Mouse (Mus musculus): Measurements from ENCODE around the gene Plac8. TPM values are rescaled to one million over a fixed set of nuclear protein-coding genes. Genes with fewer than 3 reads are reported as not detected.

Gene Plac8
- polyA plus RNA-seq, 1 experiment from 2014 or later = 1.2 TPM

GRCm38 (mm10) chr5:100595999-100596398 lies 24.0 kb upstream of the Plac8 start:
- H3K4me2 ChIP-seq (replicated peaks) = no peak overlapping the region
- H3K4me3 ChIP-seq = no peak overlapping the region
- no peaks in the 10 kb centered on the region for H3K4me1 ChIP-seq
- no peak for ATAC-seq (ENCODE audit: low FRiP score, low read depth)
- no peaks in the 10 kb centered on the region for H3K27me3 ChIP-seq
- H3K36me3 ChIP-seq = no peaks in the 10 kb centered on the region
- H3K27ac ChIP-seq (replicated peaks) = no peak overlapping the region
- H3K9ac ChIP-seq (replicated peaks) = no peak overlapping the region
- WGBS = 97% methylated on average over 6 of the region's 6 CpGs
- no peaks in the 10 kb centered on the region for H3K9me3 ChIP-seq

DNA sequence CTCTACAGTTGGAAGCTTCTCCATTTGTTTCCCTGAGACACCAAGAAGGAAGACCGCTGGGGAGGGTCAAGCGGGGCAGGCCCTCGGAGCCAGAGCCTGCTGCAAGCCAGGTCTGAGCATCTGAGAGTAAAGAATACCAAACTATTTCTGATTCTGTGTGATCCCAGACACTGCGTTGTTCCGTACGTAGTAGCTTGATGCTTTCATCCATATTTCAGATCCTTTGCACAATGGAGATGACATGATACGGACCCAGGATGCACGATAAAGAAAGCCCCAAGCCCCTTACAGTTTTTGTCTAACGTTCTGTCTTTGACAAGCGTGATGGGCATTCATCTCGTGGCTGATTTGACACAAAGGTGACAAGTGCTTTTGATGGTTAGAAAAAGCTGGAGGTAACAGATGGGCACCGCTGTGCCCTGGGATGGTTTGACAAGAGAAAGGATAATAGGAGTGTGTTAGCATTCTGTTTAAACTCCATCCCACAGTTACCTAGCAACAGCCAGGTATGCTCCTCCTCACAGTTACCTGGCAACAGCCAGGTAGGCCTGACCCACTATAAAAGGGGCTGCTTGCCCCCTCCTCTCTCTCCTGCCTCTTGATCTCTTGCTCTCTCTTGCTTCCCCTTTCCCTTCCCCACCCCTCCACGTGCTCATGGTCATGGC lies 22.9 kb upstream of the Plac8 start:
- Histone ChIP-seq H3K9ac (replicated peaks) (no peak overlapping the region), H3K27me3 (no peaks in the 10 kb centered on the region), H3K36me3 (no peaks in the 10 kb centered on the region), H3K9me3 (no peaks in the 10 kb centered on the region), H3K4me2 (replicated peaks) (no peak overlapping the region), H3K4me1 (no peaks in the 10 kb centered on the region), H3K27ac (replicated peaks) (no peak overlapping the region), H3K4me3 (no peak overlapping the region)
- 88% methylated on average over 13 of the region's 13 CpGs for WGBS
- ATAC-seq (ENCODE audit: low FRiP score, low read depth) = no peak

GRCm38 (mm10) chr5:100590505-100590904 lies 18.5 kb upstream of the Plac8 start:
- H3K4me1 ChIP-seq = no peaks in the 10 kb centered on the region
- H3K4me2 ChIP-seq (replicated peaks) = no peak overlapping the region
- no peak overlapping the region for H3K27ac ChIP-seq (replicated peaks)
- no peak for ATAC-seq (ENCODE audit: low FRiP score, low read depth)
- no peak overlapping the region for H3K4me3 ChIP-seq
- H3K27me3 ChIP-seq = no peaks in the 10 kb centered on the region
- H3K36me3 ChIP-seq = no peaks in the 10 kb centered on the region
- H3K9me3 ChIP-seq = no peaks in the 10 kb centered on the region
- WGBS = 95% methylated on average over 5 of the region's 5 CpGs
- no peak overlapping the region for H3K9ac ChIP-seq (replicated peaks)

DNA sequence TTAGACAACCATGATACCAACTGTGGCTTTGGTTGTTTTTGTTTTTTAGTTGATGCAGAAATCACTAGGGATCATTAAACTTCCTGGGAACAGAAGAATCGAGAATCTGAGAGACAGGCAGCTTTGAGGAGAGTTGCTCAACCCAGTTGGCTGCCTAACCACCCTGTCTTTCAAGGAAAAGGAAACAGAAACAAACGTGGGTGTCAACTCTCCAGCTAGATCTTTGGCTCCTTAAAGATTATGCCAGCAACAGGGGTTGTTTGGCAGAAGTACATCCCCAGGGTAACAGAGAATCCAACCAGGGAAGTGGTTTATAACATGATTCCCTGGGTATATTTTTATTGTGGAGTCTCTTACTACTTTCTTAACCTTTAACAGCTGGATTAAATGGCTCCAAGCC lies 15.6 kb upstream of the Plac8 start:
- Histone ChIP-seq H3K36me3 (no peaks in the 10 kb centered on the region), H3K4me2 (replicated peaks) (no peak overlapping the region), H3K9me3 (no peaks in the 10 kb centered on the region), H3K9ac (replicated peaks) (no peak overlapping the region), H3K27me3 (no peaks in the 10 kb centered on the region), H3K27ac (replicated peaks) (no peak overlapping the region), H3K4me1 (no peaks in the 10 kb centered on the region), H3K4me3 (no peak overlapping the region)
- ATAC-seq (ENCODE audit: low FRiP score, low read depth) = no peak
- WGBS = 47% methylated on average over 2 of the region's 2 CpGs

DNA sequence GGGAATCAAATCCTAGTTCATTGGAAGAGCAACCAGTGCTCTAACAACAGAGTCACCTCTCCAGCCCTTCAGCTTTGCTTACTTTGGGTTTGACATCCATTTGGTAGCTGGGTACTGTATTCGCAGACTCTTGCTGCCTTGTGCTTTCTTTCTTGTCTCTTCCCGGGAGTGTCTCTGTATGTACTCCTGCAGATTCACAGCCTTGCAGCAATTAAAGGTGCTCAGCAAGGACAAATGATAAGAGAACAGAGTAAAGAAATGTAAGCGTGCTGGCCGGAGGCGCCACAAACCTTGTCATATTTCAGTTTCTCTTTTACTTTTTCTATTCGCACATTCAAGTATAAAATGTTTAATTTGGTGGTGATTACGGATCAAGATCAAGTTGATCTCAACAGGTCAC lies 15.1 kb upstream of the Plac8 start:
- no peak overlapping the region for H3K4me2 ChIP-seq (replicated peaks)
- no peak overlapping the region for H3K27ac ChIP-seq (replicated peaks)
- no peaks in the 10 kb centered on the region for H3K9me3 ChIP-seq
- no peaks in the 10 kb centered on the region for H3K4me1 ChIP-seq
- no peaks in the 10 kb centered on the region for H3K27me3 ChIP-seq
- no peak overlapping the region for H3K9ac ChIP-seq (replicated peaks)
- 95% methylated on average over 7 of the region's 7 CpGs for WGBS
- no peak overlapping the region for H3K4me3 ChIP-seq
- H3K36me3 ChIP-seq = no peaks in the 10 kb centered on the region
- ATAC-seq (ENCODE audit: low FRiP score, low read depth) = no peak

- Histone ChIP-seq H3K4me2 (replicated peaks) (no peak overlapping the region), H3K4me3 (no peak overlapping the region), H3K4me1 (no peaks in the 10 kb centered on the region), H3K9ac (replicated peaks) (no peak overlapping the region), H3K9me3 (no peaks in the 10 kb centered on the region), H3K27me3 (no peaks in the 10 kb centered on the region), H3K36me3 (no peaks in the 10 kb centered on the region), H3K27ac (replicated peaks) (no peak overlapping the region)
- 91% methylated on average over 3 of the region's 3 CpGs for WGBS
- no peak for ATAC-seq (ENCODE audit: low FRiP score, low read depth)
Observed at GRCm38 (mm10) chr5:100585657-100586056, 13.6 kb upstream of the Plac8 start.

DNA sequence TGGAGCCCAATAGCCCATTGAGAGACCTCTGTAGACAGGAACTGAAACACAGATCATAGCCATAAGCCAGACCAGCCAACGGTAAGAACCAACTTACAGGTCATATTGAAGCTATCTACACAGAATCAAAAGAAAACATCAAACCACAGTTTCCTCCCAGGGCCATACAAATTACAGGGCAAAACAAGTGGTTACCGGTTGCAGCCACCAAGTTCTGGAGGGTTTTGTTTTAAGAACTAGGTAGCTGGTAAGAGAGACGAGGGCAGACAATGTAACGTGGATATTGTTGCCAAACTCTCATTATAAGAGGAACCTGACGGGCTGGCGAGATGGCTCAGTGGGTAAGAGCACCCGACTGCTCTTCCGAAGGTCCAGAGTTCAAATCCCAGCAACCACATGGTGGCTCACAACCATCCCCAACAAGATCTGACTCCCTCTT lies 13.2 kb upstream of the Plac8 start:
- Histone ChIP-seq H3K4me1 (no peaks in the 10 kb centered on the region), H3K27me3 (no peaks in the 10 kb centered on the region), H3K27ac (replicated peaks) (no peak overlapping the region), H3K36me3 (no peaks in the 10 kb centered on the region), H3K4me2 (replicated peaks) (no peak overlapping the region), H3K4me3 (no peak overlapping the region), H3K9ac (replicated peaks) (no peak overlapping the region), H3K9me3 (no peaks in the 10 kb centered on the region)
- ATAC-seq (ENCODE audit: low FRiP score, low read depth) = no peak
- WGBS = 92% methylated on average over 8 of the region's 8 CpGs

DNA sequence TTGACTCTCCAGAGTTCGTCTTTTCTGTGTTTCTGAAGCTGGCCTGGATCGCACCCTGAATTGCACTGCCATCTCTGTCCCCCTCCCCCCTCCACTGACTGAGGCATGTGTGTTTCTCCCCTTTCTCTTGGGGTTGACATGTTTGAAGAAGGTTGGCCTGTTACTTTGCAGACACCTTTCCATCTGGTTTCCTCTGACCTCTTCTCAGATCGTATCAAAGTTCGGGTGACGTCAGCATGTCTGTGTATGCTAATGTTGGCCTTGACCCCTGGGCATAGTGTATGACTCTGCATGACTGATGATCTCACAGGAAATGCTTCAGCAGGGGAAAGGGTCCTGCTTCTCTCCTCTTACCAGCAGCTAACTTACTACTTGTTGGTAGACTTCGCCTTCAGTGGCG lies 11.0 kb upstream of the Plac8 start:
- 91% methylated on average over 7 of the region's 7 CpGs for WGBS
- Histone ChIP-seq H3K36me3 (no peaks in the 10 kb centered on the region), H3K4me1 (no peaks in the 10 kb centered on the region), H3K9ac (replicated peaks) (no peak overlapping the region), H3K27ac (replicated peaks) (no peak overlapping the region), H3K9me3 (no peaks in the 10 kb centered on the region), H3K27me3 (no peaks in the 10 kb centered on the region), H3K4me3 (no peak overlapping the region), H3K4me2 (replicated peaks) (no peak overlapping the region)
- no peak for ATAC-seq (ENCODE audit: low FRiP score, low read depth)

DNA sequence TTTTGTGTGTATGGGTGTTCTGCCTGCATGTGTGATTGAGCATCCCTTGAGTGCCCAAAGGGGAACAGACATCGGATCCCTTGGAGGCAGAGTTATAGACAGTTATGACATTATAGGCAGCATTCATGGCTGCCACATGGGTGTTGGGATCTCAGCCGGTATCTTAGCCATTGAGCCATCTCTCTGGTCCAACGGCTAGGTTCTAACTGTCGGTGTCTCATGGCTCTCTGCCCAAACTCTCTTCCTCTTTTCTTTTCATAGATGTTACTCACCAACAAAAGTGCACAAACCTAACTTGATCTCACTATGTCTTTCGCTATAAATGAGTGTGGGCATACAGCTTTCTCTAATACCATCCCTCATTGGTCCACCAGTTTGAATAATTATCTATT lies 10.4 kb upstream of the Plac8 start:
- 89% methylated on average over 5 of the region's 5 CpGs for WGBS
- no peak overlapping the region for H3K9ac ChIP-seq (replicated peaks)
- H3K4me3 ChIP-seq = no peak overlapping the region
- H3K4me1 ChIP-seq = no peaks in the 10 kb centered on the region
- no peaks in the 10 kb centered on the region for H3K36me3 ChIP-seq
- no peak overlapping the region for H3K27ac ChIP-seq (replicated peaks)
- H3K4me2 ChIP-seq (replicated peaks) = no peak overlapping the region
- no peaks in the 10 kb centered on the region for H3K9me3 ChIP-seq
- no peak for ATAC-seq (ENCODE audit: low FRiP score, low read depth)
- no peaks in the 10 kb centered on the region for H3K27me3 ChIP-seq

DNA sequence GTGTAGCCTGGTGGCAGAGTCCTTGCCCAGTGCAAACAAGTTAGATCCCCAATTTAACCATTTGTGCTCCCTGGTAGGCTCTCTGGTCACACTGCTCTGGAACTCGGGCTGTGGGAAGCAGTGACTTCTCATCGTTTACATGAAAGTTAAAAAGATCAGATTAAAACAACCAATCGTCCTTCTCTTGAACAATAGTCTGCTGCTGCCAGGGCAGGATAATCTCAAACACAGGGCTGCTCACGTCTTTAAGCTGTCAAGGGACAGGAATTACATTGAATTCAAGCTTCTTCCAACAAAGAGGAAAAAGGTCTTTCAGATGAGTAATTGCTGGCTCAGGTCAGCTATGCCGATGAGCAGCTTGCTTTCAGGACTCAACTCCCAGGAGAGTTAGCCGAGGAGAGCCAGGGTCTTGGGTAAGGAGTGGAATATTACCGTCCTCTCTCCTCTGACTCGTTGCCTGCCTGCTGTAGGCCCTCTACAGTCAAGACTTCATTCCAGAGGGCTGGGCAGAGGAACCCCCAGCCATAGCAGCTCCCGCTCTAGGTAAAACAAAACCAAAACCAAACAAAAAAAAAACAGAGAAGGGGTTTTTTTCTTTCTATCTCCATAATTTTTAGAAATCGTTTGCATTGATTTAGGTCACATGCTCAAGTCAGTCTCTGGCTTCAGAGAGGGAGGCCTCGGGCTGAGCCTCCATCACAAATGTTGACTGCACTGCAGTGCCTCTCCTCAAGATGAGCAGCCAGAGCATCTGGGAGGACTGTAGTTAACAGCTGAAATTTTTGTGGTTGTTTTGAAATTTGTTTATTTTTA lies 9.8 kb upstream of the Plac8 start:
- Histone ChIP-seq H3K9me3 (no peaks in the 10 kb centered on the region), H3K4me1 (no peaks in the 10 kb centered on the region)
- 66% methylated on average over 11 of the region's 11 CpGs for WGBS

GRCm38 (mm10) chr5:100578863-100579411 lies 6.9 kb upstream of the Plac8 start:
- Histone ChIP-seq H3K9ac (replicated peaks) (no peak overlapping the region), H3K27me3 (no peaks in the 10 kb centered on the region), H3K36me3 (no peaks in the 10 kb centered on the region), H3K27ac (replicated peaks) (no peak overlapping the region), H3K9me3 (no peaks in the 10 kb centered on the region), H3K4me1 (no peaks in the 10 kb centered on the region), H3K4me2 (replicated peaks) (no peak overlapping the region), H3K4me3 (no peak overlapping the region)
- no peak for ATAC-seq (ENCODE audit: low FRiP score, low read depth)
- WGBS = 84% methylated on average over 5 of the region's 5 CpGs

More for the DNA sequence above, 9.8 kb upstream of the Plac8 start:
- H3K4me2 ChIP-seq (replicated peaks) = no peak overlapping the region
- H3K27me3 ChIP-seq = no peaks in the 10 kb centered on the region
- no peak for ATAC-seq (ENCODE audit: low FRiP score, low read depth)
- no peaks in the 10 kb centered on the region for H3K36me3 ChIP-seq
- H3K9ac ChIP-seq (replicated peaks) = no peak overlapping the region
- no peak overlapping the region for H3K4me3 ChIP-seq
- H3K27ac ChIP-seq (replicated peaks) = no peak overlapping the region

DNA sequence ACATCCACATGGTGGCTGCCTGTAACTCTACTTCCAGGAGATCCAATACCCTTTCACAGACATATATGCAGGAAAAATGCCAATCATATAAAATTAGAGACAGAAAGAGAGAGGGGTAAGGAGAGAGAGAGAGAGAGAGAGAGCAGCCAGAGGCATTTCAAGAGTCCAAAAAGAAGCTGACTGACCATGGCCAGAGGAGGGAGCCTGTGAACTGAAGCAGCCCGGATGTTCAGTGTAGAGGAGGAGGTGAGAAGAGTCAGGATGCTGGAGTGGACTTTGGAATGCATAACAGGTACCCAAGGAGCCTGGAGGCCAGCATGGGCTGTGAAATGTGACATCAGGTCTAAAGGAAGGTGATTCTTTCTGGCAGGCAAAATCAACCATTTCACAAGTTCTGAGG lies 2.7 kb upstream of the Plac8 start:
- no peaks in the 10 kb centered on the region for H3K27me3 ChIP-seq
- no peak overlapping the region for H3K4me2 ChIP-seq (replicated peaks)
- no peak for ATAC-seq (ENCODE audit: low FRiP score, low read depth)
- no peak overlapping the region for H3K9ac ChIP-seq (replicated peaks)
- no peaks in the 10 kb centered on the region for H3K9me3 ChIP-seq
- WGBS = 80% methylated on average over 1 of the region's 1 CpGs
- H3K36me3 ChIP-seq = no peaks in the 10 kb centered on the region
- H3K4me3 ChIP-seq = no peak overlapping the region
- H3K4me1 ChIP-seq = no peaks in the 10 kb centered on the region
- H3K27ac ChIP-seq (replicated peaks) = no peak overlapping the region
